Mouse (Mus musculus) right cerebral cortex, adult 2 months (tissue): ENCODE results near the gene Wdr70.
A peak's percentile ranks its signal among the peaks of the same experiment; 100 is the strongest.

Experiments
- DNase-seq, 2 experiments: peaks; one replicate each; pipeline ENCODE4 v3.0.0; 2021 to 2022; ENCODE audit warnings: low spot score in 2 of 2

The Wdr70 gene

DNA sequence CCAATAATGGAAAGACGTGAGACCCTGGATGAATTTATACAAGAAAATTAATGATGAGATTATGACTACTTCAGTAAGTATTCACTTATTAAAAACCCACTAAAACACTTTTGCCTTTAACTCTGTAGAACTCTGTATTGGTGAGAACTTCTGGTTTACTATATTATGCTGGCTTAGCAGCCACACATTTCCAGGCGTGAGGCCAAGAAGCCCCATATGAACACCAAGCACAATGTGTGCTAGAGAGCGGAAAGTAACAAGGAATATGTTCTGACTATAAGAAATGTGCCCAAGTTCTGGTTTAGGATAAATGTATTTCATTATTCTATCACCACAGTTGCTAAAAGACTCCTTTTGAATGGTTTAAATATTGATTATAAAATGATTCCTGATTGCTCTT is 68.4 kb downstream of the Wdr70 start:
- peak; percentile 49 to 71 for DNase-seq

DNA sequence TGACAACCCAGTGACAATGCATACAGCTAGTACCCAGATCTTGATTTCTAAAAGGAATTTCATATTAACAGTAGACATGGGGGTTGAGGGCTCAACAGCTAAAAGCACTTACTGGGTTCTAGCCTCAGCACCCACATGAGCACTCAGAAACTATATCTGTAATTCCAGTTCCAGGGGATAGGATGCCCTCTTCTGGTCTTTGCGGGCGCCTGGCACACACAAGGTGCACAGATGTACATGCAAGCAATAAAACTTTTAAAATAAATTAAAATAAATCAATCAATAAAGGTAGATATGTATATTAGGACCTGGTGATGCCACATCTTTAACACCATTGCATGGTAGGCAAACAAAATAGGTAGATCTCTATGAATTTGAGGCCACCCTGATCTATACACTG is 71.5 kb downstream of the Wdr70 start:
- no peak for DNase-seq

DNA sequence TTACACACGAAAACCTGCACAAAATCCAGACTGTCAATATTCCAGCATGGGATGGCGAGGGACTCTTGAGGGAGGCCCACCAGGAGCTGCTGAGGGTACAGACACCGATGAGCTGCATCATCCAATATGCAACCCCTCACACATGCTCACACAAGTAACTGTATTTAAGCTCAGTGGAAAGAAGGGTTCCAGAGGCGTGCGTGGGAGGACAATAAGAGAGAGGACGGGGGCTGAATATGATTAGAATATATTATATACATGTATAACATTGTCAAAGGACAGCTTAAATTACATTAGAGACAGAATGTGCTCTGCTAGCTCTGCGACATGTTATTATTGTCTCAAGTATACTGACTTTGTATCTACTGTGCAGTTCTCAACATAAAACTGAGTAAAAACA is 87.6 kb downstream of the Wdr70 start:
- peak; percentile 15 to 22 for DNase-seq

DNA sequence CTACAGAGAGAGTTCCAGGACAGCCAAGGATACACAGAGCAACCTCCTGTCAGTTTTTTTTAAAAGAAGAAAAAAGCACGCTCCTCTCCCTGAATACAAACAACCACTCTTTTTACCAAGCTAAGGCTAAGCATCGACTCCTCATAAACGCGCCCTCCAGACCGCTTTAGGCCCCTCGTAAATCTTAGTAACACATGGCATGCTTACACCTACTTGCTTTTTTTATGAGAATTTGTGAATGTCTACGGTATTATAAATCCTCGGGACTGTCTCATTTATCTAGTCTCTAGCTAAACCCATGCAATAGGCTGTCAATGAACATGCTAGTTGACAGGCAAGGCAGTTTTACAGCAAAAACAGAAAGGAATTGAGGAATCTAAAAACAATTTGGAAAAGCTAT is 91.6 kb downstream of the Wdr70 start:
- DNase-seq: no peak

DNA sequence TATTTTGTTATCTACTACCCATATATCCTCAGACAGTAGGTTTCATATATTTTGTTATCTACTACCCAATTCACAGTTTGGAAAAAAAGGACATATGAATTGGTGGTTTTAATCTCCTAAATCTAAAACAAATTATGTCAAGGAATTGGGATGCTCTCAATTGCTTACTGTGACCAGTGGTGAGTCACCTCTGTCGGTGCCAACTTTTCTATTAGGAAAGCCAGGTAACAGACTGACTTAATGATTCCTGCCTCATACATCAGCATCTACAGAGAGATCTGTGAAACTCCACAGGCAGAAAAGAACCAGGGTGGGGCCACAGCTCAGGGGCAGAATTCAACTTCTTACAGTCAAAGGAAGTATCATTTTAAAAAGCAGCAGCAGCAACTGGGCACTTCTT is 93.0 kb downstream of the Wdr70 start:
- no peak for DNase-seq

DNA sequence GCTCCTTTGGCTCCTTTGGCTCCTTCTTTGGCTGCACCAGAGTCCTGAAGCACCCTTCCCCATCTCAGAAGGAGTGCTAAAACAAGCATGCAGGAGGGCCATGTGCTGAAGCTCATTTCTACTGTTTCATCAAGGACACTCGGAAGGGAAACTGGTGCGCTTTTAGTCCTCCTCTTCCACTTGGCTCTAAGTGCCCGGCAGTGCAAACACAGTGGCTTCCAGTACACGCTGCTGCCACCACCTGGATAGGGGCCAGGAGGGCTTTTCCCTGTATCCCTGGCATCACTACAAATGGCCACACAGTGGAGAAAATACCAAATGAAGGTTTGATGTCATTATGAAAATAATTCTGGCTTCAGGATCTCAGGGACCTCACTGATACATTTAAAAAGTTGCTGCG is 93.5 kb downstream of the Wdr70 start:
- DNase-seq: no peak

DNA sequence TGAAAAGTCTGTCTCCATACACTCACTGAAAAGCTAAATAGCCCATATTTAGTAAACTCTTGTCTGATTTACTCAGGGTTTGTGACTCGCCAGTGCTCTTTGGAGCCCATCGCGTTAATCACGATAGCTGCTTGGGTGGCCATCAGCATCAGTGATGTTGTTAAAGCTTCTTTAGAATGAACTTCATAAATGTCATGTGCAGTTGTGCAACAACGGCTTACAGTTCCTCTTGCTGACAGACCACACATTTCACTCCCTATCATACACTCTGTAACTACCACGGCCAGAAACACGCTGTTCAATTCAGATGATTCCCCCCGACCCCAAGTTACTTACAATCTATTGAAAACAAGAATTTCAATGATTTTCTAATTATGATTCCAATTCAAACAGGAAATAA is 95.2 kb downstream of the Wdr70 start:
- no peak for DNase-seq

DNA sequence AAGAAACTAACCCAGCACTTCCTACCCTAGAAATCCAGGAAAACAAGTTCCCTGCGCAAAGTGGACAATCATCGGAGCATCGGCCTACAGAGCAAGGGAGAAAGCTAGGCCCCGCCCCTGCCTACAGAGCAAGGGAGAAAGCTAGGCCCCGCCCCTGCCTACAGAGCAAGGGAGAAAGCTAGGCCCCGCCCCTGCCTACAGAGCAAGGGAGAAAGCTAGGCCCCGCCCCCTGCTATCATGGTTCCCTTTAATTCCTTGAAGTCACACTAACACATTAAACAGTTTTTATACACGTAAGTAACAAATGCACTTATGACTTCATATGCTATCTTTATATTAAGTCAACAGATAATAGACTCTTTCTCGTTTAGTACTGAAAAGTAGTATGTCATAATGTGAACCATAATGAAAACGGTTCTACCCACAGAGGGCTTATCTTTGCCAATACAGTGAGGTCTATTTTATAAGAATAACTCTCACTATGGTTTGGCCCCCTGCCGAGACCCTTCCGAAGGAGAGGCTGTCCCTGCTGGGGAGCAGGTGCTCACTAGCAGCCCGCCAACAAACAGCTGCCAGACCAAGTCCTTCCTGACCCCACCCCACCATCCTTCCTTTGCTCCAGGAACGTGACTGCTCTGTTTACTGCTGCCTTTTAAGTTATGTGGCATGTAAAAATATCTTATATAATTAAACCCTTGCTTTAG is 100.0 kb downstream of the Wdr70 start:
- DNase-seq: no peak

DNA sequence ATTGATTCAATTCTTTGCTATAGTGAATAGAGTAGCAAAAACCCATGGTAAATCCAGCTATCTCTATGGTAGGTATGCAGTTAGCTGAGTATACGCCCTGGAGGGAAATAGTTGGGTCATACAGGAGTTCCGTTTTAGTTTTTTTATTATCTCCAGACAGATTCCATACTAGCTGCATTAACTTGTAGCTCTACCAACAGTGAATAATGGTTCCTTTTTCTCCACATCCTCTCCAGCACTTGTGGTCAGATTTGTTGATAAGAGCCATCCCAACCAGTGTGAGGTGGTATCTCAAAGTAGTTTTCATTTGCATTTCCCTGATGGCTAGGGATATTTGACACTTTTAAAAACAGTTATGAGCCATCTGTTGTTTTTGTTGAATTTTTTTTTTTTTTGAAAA is 100.9 kb downstream of the Wdr70 start:
- DNase-seq: no peak

DNA sequence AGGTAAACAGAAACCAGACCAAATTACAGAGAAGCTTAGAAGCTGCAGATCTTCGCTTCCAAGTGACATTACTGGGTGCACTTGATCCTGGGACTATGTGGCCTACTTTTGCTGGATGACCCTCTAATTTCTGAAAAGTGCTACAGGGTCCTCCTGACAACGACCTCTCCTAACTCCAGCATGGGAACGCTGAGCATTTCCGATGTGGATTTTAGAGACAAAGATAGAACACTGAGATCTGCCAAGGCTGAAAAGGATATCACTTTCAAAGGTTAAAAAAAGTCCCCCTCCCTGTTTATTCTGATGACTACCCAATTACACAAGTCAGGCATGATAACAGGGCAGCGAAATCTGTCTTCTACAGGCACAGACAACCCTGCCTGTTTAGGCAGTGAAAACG is 105.3 kb downstream of the Wdr70 start:
- no peak for DNase-seq

DNA sequence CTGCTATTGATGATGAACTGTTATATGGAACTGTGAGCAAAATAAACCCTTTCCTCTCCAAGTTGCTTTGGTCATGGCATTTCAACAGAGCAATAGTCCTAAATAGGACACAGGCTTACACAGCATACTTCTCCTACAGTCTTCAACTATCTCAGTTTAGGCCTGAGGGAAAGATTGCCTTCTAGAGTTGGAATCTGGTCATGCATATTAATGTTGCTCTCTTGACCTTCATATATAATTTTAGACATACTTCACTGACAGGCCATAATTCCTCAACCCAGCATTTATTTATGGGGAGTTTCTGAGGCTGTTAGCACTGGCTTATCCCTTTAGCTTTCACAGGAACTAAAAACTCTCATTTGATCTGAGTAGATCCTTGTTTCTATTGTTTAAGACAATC is 108.9 kb downstream of the Wdr70 start:
- no peak for DNase-seq

DNA sequence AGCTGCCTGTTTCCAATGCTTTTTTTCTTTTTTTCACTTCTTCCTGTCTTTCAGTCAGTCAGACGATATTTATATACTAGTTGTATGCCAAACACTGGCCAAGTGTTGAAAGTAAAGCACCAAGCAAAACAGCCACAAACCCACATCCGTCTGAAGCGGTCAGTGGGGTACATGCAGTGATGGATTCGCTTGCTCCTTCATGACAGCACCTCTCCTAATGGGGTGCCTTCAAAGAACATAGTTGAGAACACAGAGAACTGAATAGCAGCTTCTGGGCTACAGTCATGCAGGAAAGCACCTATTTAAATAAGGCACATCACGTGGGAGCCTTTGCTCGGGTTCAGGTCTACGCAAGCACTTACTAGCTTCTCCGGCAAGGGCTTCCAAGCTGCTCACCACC is 111.6 kb downstream of the Wdr70 start:
- DNase-seq: no peak

DNA sequence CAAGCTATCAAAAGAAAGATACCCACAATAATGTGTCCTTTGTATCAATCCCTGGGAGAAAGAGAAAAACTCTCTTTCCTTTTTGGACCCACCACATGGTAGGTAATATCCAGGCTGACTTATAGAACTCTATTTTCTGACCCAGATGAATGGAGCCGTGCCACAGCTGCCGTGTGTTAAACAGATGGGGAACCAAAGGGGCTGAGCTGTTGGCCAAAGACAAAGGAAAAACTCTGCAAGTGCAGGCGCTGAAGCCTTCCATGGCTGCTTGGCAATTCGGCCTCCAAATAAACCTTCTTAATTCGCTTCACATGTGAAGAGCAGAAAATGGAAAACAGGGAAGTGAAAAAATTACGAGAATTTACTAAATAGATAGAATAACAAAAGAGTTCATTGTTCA is 112.7 kb downstream of the Wdr70 start:
- no peak for DNase-seq

DNA sequence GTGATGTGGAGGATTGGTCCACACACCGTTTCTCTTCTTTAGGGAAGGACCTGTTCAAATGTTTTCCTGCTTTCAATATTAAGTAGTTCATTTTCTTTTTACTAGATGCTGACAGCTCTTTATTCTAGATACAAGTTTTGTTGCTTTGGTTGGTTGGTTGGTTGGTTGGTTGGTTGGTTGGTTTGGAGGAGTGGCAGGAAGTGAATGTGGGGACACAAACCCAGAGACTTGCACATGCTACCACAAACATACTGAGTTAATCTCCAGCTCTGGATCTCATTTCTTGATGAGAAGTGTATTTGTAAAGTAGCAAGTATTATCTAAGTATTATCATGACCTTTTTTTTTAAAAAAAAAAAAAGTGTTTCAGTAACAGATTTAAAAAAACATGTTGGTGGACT is 120.4 kb downstream of the Wdr70 start:
- no peak for DNase-seq

DNA sequence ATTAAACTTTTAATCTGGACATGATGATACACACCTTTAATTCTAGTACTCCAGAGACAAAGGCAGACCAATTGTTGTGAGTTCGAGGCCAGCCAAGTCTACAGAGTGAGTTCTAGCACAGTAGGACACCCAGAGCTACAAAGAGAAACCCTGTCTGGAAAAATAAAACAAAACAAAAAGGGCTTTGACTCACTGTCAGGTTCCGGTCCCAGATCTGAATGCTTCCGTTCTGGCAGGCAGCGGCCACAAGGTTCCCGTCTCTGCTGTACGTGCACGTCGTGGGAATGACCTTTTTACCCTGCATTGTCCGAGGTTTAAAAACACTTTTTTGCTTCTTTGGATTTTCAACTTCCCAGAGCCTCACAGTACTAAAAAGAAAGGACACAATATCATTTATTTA is 122.2 kb downstream of the Wdr70 start:
- DNase-seq: no peak

DNA sequence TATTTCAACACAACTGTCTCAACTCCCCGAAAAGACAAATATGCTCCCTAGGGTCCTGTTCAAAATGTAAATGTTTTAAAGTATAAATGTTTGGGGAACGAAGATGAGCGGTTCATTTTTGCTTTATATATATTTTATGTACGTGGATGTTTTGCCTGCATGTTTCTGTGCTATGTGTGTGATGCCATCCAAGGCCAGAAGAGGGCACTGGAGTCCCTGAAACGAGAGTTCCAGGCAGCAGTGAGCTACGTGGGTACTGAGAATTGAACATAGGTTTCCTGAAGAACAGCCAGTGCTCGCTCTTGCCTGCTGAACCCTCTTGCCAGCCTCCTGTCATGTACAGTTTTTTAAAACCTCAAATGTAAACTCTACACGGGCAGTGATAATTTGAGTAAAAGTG is 124.6 kb downstream of the Wdr70 start:
- DNase-seq: no peak

DNA sequence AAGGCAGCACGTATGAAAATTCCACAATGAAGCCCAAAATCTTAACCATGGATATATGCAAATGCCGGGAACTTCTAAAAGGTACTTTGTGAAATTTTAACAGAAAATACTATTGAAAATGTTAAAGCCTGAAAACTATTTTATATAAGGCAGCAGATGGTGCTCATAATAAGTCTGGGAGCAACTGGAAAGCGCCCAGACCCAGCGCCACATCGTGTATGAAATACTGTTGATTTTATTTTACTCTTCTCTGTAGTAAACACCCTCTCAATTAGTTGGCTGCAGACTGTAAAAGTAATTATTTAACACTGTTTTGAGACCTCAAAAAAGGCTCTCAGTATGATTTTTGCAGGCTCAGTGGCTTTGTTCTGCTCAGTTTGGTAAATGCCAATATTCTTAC is 126.5 kb downstream of the Wdr70 start:
- DNase-seq: no peak

DNA sequence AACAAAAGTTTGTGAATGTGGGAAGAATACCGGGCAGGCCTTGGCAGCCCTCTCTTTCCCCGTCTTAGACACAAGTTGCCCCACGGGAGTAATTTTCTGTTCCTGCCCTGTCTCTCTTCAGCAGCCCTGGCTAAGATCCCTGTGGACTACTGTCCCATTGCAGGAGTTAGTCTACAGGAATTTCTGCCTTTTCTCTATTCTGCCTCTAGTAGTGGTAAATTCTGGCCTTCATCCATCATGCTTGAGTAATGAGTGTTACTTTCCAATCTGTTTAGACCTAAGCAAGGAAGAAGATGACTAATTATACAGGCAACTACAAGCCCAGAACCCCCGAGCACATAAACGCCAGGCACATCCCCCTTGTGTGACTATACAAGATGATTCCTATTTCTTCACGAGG is 136.2 kb downstream of the Wdr70 start:
- no peak for DNase-seq

DNA sequence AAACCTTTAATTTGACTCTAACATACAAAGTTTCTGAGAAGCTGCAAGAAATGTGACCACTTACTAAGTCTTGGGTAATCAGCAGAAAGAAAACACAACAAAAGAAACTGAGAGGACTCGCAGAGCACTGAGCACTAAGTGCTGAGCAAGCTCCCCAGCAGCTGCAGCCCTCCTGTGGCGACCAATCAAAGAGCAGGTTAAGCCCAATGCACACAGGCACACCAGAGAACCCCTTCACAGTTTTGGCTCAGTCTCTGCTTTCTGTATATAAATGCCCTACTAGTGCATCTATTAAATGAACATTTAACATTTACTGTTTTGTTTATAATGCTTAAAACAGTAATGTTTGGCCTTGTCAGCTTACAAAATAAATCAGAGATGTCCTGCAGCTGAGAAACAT is 137.5 kb downstream of the Wdr70 start:
- no peak for DNase-seq

DNA sequence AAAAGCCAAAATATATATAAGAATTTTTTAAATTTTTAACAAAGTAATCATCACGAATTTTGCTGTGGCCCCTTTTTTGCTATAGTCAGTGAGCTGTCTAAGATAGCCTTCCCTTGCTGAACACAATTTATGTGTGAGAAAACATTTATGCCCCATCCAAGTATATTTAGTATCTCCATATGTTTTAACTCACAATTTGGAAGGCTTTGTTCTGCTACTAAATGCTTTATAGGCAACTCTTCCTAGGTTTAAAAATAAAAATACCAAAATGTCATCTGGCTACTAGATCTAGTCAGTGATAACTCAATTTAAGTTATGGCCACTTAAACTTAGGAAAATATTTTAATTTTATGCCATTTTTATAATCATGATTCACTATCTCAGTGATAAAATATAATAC is 142.1 kb downstream of the Wdr70 start:
- DNase-seq: no peak

DNA sequence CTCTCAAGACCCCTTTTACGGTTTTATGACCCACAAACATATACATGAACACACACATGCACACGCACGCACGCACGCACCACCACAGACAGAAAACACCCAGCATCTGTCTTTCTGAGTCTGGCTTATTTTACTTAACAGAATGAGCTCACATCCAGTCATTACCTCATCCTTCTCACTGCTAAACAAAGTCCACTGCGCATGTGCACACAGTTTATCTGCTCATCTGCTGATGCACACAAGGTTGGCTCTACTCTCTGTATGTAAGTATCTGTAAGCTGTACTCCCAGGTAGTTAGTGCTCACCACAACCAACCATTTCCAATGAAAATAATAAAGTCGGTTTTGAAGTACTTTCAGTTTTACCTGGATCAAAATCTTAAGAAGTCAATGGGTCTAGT is 148.4 kb downstream of the Wdr70 start:
- DNase-seq: no peak

DNA sequence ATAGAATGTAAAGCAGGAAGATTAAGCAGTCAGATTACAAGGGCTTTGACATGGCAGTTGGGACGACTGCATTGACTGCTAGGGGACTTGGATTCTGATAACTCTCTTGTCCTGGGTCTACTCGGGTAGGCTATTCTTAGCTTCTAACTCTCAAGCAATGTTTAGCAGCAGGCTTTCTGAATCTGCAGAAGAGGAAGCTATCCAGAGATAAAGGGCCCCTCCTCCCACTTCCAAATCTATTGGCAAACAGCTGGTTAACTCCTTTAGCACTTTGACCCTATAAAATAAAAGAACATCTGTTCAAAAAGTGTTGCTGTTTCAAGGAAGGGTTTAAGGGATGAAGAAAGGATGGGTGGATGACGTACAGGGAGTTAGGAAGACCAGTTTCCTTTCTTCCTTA is 157.3 kb downstream of the Wdr70 start:
- DNase-seq: no peak

DNA sequence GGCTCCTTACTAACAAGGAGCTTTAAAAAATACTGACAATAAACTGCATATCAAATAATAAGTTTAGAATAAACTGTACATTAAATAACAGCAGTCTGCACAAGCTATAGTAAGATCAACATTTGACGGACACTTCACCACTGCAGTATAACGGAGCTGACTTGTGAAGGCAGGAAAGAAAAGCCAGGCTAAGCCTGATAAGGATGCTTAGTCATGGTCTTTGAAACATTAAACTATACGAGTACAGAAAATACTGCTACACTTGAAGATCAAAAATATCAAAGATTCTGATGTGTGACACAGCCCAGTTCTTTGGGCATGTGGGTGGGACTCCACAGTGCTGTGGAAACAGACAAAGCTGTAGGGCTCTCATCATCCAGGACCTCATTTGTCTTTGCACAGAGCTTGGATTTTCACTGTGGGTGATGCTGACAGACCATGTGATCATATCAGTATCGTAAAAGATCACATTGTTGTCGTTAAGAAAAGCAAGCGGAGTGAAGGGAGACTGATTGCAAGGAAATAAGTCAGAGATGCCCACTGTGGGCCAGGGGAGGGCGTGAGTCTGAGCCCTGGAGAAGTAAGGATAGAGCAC is 163.3 kb downstream of the Wdr70 start:
- no peak for DNase-seq

DNA sequence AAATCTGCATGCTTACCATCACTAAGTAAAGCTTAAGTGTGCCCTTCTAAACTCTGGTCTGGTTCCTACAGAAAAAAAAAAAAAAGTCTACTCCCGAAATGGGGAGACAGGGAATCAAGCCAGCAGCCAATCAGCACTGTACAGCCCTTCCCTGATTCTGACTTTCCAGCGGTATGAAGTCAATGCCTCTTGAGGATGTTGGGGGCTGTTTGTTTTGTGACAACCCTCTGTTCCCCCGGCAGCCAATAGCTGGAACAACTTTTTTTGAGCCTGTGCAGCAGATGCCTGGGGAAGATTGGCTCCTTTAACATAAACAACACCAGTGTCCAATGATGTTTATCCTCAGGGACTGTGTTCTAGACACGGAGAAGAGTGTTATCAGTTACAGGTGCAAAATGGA is 164.4 kb downstream of the Wdr70 start:
- no peak for DNase-seq
